Mouse (Mus musculus) skeletal muscle tissue, adult 2 months (tissue): ENCODE data around the gene Stk40.
"Not testable (repeated sequence)": the region's sequence is repeated elsewhere in the genome, so short reads cannot be mapped to it uniquely, and the experiment has no call there.

ENCODE experiments used
- DNase-seq: peaks from one replicate; pipeline ENCODE4 v3.0.0-alpha.2; 2012; ENCODE audit warnings: low read depth, low spot score

Stk40 gene

DNA sequence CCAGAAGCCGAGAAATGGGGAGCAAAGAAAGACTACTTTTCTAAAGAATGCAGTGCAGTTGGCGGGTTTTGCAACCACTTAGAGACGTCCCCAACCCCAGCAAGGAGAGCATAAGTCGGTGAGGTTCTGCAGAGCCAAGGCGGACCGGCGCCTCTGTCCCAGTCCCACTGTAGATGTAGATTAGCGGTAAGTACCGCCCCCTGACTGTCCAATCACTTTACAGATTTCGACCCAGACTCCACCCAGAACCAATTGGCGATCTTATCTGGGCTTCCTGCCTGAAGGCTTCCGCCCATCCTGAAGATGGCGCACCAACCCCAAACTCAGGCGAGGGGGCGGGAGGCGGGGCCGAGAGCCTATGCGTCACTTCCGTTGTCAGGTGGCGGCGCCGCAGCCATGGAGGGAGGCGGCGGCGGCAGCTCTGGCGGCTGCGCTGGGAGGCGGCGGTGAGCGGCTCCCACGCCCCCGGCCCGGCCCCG lies at the start of gene Stk40:
Stk40 (plus strand) TSS at position 368 of the 479 bp plus-strand sequence.
- peak; percentile 99 for DNase-seq

DNA sequence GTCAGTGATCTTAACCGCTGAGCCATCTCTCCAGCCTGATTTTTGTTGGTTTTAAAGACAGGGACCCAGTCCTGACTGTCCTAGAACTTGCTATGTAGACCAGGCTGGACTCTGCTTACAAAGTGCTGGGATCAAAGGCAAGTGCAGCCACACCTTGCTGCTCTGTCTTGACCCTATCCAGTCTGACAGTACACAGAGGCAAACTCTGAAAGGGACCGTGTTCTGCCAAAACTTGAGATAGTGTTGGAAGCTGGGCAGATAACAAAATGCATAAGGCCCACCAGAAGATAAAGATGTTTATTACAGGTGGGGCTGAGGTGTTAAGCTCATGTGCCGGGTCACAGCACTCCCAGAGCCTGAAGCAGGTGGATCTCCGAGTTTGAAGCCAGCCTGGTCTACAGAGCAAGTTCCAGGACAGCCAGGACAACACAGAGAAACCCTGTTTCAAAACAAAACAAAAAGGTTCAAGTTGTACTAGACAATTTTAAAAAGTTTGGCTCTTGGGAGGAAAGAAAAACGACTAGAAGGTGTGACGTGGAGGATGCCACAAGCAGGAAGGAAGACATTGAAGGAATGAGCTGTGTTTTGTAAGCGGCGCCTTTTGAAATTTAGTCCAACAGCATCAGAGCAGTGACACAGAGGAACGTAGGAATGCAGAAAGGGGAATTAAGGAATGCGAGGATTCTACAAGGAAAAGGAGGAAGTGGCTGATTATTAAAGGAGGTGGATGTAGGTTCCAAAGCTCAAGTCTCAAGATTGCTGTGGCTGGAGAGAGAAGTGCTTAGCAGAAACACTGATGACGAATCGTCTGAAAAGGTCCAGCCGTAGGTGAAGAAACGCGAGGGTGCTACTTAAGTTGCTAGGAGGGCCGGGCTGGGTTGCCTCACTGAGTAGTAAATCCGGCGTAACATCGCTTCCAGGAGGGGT lies 46.3 kb upstream of the Stk40 start:
- DNase-seq, result no peak

DNA sequence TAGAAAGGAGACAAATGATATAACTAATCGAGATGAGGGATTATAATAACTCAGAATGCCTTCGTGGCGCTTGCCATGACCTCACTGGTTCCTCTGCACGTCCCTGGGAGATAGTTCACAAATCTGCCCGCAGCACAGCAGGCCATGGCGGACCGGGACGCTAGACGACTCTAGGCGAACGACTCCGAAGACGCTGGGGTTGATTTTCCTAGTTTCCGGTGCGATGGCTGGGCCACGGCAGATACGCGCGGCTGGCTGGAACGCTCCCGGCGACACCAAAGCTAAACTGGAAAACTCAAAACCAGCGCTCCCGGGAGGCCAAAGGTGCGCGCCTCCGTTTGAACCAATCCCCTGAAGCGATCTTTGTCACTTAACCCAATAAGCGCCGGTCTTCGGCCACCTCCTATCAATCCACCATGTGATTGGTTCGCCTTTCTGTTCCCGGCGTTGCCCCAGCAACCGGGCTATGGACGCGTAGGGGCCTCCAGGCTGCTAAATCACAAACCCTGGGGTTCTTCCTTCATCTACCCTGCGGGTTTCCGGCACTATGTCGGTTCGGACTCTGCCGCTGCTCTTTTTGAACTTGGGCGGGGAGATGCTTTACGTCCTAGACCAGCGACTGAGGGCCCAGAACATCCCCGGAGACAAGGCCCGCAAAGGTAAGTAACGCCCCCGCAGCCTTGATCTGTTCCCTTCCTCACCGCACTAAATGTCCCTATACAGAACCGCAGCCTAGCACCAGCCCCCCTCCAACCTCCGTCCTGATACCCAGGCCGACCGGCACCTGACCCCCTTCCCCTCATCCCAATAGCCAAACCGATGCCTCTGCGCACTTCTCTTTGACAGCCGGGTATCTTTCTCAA lies 45.4 kb upstream of the Stk40 start, which contains the start of gene Oscp1:
Oscp1 (plus strand) TSS at position 432 of the 863 bp plus-strand sequence.
- DNase-seq, result peak; percentile 87

DNA sequence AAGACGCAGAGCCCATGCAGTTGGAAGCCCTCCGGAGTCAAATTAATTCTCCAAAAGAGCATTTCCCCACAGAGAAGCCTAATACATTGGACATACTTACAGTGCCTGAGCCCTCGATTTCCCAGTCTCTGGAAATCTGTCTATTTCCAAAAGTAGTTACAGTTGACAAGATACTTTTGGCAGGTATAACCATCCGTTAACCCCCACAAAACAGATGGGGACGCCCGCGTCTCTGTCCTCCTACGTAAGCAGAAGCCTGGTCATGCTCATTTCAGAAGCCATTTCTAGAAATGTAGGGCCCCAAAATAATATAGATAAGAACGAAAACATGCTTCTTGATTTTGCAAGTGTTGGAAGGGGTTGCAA lies 44.8 kb upstream of the Stk40 start:
- DNase-seq, result no peak

DNA sequence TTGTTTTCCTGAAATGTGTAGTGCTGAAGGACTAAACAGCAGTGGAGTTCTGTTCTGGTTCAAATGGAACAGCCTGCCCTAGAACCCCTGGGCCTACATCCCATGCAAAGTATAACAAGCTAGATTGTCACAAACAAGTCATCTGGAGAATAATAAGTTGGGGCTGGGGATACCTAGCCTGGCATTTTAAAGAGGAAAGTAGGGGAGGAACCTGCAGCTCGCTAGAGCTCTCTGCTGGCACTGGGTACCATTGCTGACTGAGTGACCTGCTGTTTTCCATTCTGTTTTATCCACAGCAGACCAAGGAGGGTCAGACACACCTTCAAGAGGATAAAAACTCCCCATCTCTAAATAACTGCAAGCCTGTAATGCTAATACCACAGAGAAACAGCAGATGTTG lies 40.9 kb upstream of the Stk40 start:
- DNase-seq, result no peak

DNA sequence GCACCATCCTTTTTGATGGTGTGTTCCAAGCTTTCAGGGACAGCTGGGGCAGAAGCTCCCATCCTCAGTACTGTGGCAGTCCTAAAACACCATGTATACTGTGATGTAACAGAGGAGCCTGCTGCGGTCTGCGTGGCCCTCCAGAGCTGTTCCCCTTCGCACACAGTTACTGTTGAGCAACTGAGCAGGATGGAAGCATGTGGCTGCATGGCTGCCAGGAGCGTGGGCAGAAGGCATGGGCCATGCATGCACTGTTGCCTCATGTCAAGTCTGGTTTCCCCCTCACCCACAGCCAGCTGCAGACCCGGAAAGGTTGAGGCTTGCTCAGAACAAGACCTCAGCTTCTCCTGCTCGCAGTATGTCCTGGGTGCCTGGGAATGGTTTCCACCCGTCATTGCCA lies 38.5 kb upstream of the Stk40 start:
- no peak for DNase-seq

DNA sequence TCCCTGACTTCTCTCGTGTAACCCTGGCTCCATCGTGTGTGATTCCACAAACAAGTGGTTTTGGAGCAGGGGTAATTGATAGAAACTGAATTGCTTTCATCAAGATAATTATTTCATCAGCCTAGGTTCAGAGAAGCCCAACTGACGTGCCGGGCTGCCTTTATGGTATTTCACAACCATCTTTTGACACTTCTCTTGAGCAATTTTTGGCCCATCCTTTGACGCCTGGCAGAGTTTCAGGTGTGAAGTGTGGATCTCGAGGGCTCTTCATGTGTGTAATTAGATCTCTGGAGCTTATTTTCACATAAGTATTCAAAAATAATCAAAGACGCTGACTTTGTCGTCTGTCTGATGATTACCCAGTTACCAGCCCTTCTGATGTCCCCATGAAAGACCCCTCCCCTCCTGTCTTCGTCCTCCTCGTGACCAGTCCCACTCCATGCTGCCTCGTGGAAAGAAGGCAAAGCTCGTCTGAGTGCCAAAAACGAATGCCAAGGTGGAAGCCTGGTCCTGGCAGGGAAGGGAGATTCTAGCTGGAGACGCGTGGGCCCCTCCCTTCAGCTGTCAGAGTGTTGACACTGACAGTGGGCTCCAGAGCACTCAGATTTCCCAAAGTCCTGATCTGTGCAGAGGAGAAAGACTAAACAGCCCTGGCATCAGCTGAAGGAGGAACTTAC lies 36.2 kb upstream of the Stk40 start:
- DNase-seq, result peak; percentile 32

DNA sequence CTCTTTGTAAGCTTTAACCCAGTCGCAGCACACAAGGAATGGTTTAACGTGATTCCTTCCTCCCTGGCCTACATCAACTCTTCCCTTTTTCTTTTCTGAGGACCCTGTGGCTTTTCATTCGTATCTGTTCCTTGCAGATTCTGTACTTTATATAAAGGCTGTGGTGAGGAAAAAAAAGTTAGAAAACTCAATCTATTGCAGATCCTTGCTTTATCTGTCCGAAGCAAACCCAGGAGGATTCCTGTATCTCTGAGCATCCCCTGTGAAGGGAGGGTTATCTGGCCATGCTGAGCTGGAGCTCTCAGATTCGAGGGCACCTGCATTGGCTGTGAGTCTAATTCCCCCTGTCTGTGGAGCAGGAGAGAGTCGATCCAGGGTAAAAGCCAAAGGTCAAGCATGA lies 34.9 kb upstream of the Stk40 start:
- DNase-seq, result no peak

DNA sequence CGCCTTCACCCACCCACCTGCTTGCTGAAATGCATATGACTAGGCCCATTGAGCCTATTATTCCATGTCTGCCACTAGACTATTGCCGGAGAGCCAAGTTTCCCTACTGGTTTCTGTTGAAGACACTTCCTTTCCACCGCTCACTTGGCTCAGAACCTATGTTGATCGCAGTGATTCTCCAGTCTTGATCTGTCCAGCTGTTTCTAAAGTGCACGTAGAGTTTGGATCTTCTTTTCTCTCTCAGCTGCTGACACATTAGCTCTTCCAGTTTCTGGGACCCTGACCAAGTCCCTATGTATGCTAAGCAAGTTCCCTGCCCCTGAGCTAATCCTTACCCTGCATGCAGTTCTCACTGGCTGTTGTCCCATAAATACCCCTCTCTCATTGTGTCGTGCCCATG lies 25.9 kb upstream of the Stk40 start:
- DNase-seq, result no peak

DNA sequence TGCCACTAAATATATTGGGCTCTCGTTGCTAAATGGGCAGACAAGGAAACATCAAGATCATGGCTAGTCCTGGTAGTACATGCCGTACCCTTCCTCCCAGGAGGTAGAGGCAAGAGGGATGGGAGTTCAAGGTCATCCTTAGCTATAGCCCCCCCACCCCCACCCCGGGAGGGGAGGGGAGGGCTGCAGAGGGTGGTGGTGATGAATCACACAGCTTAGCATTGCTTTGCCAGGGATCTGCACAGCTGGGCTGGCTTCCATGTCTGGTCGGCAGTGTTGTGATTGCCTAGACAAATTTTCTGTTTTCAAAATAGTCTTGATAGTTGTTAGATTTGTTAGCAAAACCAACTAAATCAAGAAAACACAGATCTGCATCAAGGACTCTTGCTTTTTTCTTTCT lies 24.5 kb upstream of the Stk40 start:
- no peak for DNase-seq

DNA sequence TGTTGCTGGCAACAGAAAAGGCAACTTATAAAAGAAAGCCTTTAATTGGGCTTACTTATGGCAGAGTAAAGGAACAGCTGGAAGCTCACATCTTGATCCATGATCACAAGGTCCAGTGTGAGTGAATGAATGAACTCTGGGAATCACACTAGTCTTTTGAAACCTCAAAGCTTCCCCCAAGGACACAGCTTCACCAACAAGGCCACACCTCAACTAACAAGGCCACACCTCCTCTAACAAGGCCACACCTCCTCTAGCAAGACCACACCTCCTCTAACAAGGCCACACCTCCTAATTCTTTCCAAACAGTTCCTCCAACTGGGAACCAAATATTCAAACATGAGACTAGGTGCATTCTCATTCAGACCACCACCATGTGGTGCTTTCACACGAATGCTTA lies 22.2 kb upstream of the Stk40 start:
- no peak for DNase-seq

DNA sequence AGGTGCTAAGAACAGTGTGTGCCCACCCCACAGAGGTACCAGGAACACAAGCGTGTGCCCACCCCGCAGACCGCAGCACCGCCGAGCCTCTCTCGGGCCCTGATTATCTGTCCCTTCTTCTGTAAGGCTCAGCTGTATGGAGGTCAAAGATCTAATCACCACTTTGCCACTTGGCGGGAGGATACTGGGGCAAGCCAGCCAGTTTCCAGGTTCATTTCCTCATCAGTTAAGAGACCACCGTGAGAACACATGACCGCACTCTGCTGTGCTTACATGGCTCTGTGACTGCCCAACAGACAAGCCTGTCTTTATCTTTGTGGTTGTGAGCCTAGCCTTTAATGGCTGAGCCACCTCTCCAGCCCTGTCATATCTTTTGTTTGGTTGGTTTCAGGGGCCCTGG lies 20.7 kb upstream of the Stk40 start:
- no peak for DNase-seq

DNA sequence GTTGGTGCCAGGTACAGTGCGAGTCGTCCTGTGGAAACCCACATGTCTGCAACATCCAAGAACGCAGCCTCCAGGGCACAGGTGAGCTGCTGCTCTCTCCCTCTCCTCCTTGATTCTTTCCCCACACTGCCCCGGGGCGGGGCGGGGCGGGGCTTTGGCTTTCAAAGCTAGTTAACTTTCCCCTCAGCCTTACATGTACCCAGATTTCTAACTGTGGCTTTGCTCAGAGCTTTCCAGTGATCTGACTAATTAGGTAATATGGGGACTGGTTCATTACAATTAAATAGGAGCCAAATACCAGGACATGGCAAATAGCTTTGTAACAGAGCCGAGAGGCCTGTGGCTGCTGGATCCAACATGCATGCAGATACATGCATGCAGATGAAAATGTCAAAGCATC lies 19.4 kb upstream of the Stk40 start:
- DNase-seq, result no peak

DNA sequence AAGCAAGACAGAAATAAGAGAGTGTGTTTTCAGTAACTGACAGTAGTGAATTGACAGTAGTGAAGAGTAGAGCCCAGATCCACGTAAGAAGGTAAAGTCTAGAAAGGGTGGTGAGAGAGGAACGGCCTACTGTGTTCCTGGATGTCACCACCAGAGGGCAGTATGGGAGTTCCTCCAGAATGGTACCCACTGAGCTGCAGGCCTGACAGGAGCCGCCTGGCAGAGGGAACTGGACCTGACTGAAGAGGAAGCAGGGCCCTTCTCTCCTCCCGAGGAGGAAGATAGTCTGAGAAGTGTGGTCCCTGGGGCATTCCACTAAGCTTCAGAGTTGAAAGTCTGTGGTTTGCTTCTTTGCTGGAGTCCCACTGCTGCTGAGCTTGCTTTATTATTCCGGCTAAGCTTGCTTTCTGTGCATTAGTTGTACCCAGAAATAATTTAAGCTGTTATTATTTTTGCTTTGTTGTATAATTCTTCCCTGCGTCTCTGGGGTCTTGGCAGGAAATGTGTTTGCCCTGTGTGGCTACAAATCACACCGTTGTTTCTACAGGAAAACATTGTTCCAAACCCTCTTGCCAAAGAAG lies 17.7 kb upstream of the Stk40 start:
- peak; percentile 90 for DNase-seq

DNA sequence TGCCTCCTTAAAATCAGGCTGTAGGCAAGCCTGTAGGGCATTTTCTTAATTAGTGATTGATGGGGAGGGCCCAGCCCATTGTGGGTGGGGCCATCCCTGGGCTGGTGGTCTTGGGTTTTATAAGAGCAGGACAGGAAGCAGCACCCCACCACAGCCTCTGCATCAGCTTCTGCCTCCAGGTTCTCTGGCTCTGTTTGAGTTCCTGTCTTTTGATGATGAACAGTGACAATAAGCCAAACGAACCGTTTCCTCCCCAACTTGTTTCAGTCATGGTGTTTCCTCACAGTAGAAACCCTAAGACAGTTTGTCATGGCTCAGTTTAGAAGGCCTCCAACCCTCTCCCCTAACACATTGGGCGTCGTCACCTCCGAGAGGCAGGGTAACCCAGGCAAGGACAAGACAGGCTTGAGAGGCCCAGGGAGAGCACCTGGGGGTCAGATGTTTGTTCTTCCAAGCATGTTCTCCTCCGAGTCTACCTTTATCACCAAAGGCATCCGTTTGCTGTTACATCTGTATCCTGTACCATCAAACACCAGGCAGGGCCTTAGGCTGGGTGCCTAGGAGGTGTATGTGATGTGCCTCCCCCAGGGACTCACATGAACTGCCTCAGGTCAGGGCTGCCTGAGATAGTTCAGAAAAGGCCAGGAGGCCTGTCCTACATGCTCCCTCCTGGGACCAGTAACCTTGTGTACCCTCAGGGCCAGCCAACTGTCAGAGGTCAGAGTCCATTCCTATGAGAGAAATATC lies 13.5 kb upstream of the Stk40 start:
- no peak for DNase-seq

DNA sequence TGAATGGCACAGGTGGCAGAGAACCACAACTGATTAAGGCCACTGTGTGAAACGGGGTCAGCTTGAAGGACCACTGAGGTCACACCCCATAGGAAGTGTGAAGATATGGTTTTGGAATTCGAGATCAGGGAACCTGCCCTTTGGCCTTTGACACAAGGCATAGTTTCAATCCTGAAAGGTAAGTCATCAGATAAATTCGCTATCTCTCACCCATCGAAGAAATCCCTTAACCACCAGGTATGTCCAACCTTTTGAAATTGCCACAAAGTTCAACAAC lies 13.0 kb upstream of the Stk40 start:
- no peak for DNase-seq

DNA sequence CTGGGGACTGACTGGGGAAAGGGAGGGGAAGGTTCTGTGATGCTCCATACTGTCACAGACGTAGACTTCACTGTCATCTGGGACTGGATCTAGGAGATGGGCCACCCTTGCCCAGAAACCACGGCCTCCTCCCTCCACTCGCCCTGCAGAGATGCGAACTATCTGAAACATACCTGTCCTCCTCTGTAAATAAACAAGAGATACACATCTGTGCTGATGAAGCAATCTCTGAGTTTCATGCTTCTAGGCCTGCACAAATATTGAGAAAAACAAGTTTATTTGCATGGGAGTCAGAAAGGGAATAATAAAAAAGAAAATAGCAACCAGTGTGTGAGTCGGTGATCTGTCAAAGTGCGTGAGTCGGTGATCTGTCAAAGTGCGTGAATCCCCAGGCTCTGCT lies 11.9 kb upstream of the Stk40 start:
- DNase-seq, result no peak

DNA sequence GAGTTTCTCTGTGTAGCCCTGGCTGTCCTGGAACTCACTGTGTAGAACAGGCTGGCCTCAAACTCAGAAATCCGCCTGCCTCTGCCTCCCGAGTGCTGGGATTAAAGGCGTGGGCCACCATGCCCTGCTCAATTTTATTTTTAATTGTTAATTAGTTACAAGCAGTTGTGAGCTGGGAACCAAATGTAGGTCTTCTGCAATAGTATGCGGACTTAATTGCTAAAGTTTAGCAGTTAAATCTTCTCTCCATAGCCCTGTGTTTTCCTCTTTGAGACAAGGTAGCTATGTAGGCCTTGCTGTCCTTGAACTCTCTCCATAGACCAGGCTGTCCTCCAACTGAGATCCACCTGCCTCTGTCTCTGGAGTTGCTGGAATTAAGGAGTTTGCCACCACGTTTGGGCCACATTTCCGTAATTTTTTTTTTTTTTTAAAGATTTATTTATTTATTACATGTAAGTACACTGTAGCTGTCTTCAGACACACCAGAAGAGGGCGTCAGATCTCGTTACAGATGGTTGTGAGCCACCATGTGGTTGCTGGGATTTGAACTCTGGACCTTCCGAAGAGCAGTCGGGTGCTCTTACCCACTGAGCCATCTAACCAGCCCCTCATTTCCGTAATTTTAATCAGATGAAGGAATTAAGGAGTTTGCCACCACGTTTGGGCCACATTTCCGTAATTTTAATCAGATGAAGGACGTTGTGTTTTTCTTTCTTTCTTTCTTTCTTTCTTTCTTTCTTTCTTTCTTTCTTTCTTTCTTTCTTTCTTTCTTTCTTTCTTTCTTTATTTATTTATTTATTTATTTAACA lies 7.9 kb upstream of the Stk40 start:
- DNase-seq, result not testable (repeated sequence)

DNA sequence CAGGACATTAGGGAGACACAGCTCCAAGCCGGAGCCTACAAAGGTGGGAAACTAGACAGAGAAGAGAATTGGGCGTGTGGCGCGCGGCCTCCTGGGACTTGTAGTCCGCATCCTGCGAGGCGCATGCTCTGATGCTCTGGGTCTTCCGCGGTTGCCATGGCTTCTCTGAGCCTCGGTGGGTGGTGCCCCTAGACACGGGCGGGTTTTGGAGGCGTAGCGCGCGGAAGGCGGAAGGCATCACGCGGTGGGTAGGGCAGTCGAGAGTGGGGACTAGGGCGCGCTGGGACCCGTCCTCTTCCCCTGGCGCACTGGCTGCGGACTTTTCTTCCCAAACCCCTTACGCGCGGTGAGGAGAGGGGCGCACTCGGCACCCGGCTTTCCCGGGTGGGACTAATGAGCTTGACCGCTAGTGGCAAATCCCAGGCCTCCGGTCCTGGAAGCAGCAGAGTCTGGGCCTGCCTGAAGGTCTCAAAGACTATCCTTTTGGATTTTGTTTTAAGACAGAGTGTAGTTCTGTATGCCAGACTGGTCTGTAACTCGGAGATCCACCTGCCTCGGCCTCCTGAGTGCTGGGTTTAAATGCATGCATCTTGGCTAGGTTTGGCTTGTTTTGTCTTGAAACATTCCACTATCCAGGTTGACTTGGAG lies 7.2 kb upstream of the Stk40 start, which contains the start of gene Lsm10:
Lsm10 (plus strand) TSS at position 160 of the 648 bp plus-strand sequence.
- DNase-seq, result peak; percentile 92
